Mouse (Mus musculus) spleen, adult 2 months (tissue): ENCODE results near the gene Ror1.

ENCODE experiments used
- CTCF ChIP-seq: fragments of 200-500 bp; IDR thresholded peaks from 2 replicates; pipeline ENCODE4 v1.5.1; 2011; ENCODE audit warnings: mild to moderate bottlenecking, inconsistent platforms; ENCODE audit not compliant: insufficient read depth, insufficient read length, insufficient replicate concordance; ENCODE audit errors: extremely low read depth
- POLR2A ChIP-seq: fragments of 200-500 bp; IDR thresholded peaks from 2 replicates; pipeline ENCODE4 v1.6.1; 2011; ENCODE audit warnings: low read depth, low read length, inconsistent platforms

GRCm38 (mm10) chr4:100409521-100409920, 313.9 kb downstream of the Ror1 start:
- TF ChIP-seq CTCF, result no peak
- no peak for TF ChIP-seq POLR2A
